Mouse (Mus musculus): ENCODE data around the gene Ddit4. TPM values are rescaled to one million over a fixed set of nuclear protein-coding genes. Genes with fewer than 3 reads are reported as not detected.

Ddit4 gene
- polyA plus RNA-seq, 1 experiment from 2014 or later, result 93.1 TPM

DNA sequence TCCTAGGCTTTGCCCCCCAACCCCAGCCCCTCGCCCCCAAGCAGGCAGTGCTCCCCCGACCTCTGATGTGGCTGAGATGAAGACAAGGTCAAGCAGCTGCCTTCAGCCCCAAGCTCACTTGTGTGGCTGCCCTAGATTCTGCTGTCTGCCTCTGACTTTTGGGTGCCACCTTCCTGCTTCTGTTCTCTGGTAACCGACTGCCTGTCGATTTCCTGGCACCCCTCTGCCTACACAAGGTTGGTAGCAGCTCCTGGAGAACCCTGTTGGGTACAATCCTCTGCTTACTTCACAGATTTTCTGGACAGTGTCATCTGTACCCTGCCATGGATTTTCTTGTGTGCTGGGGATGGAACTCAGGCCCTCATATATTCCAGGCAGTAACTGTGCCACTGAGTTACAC, 29.7 kb upstream of the Ddit4 start:
- H3K27ac ChIP-seq, result peak overlapping the region; percentile 33; the same call in 1 of the 2 replicates
- 73% methylated on average over 4 of the region's 4 CpGs for WGBS

DNA sequence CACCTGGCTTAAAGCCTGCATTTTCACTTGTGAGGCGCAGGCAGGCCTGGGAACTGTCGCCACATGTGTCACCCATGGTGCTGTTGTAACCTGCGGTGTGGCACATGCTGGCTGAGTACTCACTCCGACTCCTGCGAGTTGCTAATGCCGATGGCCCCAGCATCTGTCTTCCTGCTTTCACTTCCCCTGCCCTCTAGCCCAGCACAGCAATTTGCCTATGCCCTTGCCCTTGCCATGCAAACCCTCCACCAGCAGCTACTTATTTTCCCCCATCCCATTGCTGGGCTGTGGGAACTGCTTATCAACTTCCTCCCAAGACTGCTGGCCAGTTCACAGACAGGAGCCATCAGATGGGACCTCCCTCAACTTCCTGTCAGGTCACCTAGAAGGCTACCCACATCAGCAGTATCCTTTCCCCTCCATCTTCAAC, 29.2 kb upstream of the Ddit4 start:
- Histone ChIP-seq H3K27me3 (no peaks in the 10 kb centered on the region), H3K9ac (no peak overlapping the region), H3K4me1 (peaks cover 34% of the 10 kb centered on the region), H3K4me3 (no peak overlapping the region), H3K36me3 (peaks cover 12% of the 10 kb centered on the region), H3K27ac (0 out of 2 replicates have a peak overlapping the region, but pooled peaks have one; percentile 33), H3K9me3 (no peaks in the 10 kb centered on the region), H3K4me2 (no peak overlapping the region)
- no peak for ATAC-seq (ENCODE audit: insufficient number of reproducible peaks, insufficient read depth, low FRiP score, low TSS enrichment, low read depth)
- WGBS, result 81% methylated on average over 6 of the region's 6 CpGs

More for the DNA sequence above, 29.7 kb upstream of the Ddit4 start:
- peaks cover 34% of the 10 kb centered on the region for H3K4me1 ChIP-seq
- H3K4me3 ChIP-seq, result no peak overlapping the region
- no peaks in the 10 kb centered on the region for H3K27me3 ChIP-seq
- ATAC-seq (ENCODE audit: insufficient number of reproducible peaks, insufficient read depth, low FRiP score, low TSS enrichment, low read depth), result no peak
- no peak overlapping the region for H3K9ac ChIP-seq
- H3K4me2 ChIP-seq, result no peak overlapping the region
- H3K36me3 ChIP-seq, result peaks cover 17% of the 10 kb centered on the region
- no peaks in the 10 kb centered on the region for H3K9me3 ChIP-seq

DNA sequence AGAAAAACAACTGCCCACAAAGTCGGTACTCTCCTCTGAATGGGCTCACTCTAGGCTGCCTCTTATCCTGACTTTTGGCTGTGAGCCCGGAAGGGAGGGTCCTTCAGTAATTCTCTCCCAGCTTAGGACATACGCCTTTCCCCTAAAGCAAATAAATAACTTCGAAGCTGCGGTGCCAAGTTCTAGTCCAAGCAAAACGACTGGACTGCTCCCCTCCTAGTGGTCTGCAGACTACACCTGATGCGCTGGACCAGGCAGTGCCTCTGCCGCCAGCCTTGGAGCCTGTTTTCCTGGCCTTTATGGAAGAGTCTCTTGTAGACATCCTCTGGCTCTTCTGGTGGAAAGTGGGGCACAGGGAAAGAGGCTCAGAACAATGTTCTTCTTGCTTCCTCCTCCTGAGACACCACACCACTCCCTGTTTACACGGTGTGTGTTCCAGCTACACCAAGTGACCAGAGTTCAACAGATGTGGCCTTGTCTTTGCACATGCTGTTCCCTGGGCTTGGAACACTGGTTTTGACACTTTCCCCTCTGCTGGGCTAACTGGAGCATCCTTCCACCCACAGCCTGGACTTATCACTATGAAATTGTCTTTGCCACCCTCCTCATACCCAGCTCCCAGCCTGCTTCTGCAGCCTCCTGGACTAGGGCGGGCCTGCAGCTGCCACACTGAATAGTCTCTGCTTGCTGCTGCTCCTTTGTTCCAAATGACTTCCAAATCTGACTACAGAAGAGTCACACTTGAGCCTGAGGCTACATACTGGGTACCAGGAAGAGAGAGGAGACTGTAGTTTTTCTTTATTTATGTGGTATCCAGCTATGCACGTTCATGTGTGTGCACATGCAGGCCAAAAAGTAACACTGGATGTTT, 27.5 kb upstream of the Ddit4 start:
- H3K27ac ChIP-seq, result peak overlapping the region; percentile 90
- no peak; the same call in 1 of the 2 replicates for ATAC-seq (ENCODE audit: insufficient number of reproducible peaks, insufficient read depth, low FRiP score, low TSS enrichment, low read depth)
- peak overlapping the region; percentile 51 for H3K9ac ChIP-seq
- WGBS, result 34% methylated on average over 11 of the region's 11 CpGs
- H3K36me3 ChIP-seq, result 0 out of 2 replicates have a peak, but pooled peaks cover 3% of the 10 kb centered on the region
- H3K4me3 ChIP-seq, result no peak overlapping the region
- no peaks in the 10 kb centered on the region for H3K27me3 ChIP-seq
- no peaks in the 10 kb centered on the region for H3K9me3 ChIP-seq
- 0 out of 2 replicates have a peak overlapping the region, but pooled peaks have one; percentile 3 for H3K4me2 ChIP-seq
- peaks cover 44% of the 10 kb centered on the region for H3K4me1 ChIP-seq

DNA sequence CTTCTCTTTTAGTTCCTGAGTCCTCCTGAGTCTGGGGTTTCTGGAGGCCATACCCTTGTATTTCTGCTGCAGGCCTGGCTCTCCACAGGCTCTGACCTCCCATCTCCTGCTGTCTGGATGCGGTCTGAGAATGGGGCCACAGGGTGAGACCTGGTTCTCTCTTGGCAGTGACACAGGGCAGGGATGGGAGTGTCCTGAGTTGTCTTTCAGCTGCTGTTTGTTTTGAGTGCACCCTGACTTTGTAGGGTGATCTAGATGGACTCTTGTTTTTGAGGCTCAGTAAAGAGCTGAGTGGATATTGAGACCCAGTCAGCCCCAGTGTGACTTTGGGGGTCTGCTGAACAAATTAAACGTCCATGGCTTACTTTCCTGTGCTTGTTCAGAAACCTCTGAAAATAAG, 26.8 kb upstream of the Ddit4 start:
- peak overlapping the region; percentile 51 for H3K9ac ChIP-seq
- 64% methylated on average over 2 of the region's 2 CpGs for WGBS

DNA sequence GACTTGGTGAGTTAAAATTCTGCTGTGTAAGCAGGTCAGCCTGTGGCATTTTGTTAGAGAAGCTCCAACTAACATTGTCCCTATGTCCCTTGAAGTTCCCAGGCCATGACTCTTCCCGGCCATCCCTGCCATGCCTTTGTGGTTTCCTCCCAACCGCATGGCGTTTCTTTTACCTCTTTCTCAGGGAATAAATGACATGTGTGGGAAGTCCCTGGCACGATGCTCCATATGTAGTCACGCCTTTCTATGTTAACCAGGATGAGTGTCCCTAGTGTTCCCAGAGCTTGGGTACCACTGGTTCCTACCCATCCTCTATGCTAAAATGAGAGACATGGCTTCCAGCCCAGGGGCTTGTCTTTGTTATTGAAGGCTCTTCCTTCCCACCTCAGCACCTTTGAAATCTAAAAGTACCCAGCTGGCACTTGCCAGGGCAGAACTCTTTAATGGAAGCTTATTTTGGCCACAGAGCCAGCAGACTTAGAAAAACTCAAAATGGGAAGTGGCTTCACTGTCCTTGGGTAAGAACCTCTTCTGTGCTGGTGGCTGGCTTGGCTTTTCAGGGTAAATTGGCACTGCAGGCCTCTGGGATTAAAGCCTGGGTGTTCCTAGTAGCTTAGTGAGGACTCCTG, 26.2 kb upstream of the Ddit4 start:
- no peak overlapping the region for H3K9ac ChIP-seq
- peak overlapping the region; percentile 90 for H3K27ac ChIP-seq
- no peaks in the 10 kb centered on the region for H3K36me3 ChIP-seq
- no peaks in the 10 kb centered on the region for H3K27me3 ChIP-seq
- H3K4me2 ChIP-seq, result no peak overlapping the region
- peaks cover 53% of the 10 kb centered on the region for H3K4me1 ChIP-seq
- WGBS, result 73% methylated on average over 5 of the region's 5 CpGs
- H3K4me3 ChIP-seq, result no peak overlapping the region
- H3K9me3 ChIP-seq, result no peaks in the 10 kb centered on the region
- no peak for ATAC-seq (ENCODE audit: insufficient number of reproducible peaks, insufficient read depth, low FRiP score, low TSS enrichment, low read depth)

More for the DNA sequence above, 26.8 kb upstream of the Ddit4 start:
- peaks cover 51% of the 10 kb centered on the region for H3K4me1 ChIP-seq
- H3K4me3 ChIP-seq, result no peak overlapping the region
- no peak for ATAC-seq (ENCODE audit: insufficient number of reproducible peaks, insufficient read depth, low FRiP score, low TSS enrichment, low read depth)
- H3K27me3 ChIP-seq, result no peaks in the 10 kb centered on the region
- H3K27ac ChIP-seq, result peak overlapping the region; percentile 90
- H3K9me3 ChIP-seq, result no peaks in the 10 kb centered on the region
- H3K4me2 ChIP-seq, result 0 out of 2 replicates have a peak overlapping the region, but pooled peaks have one; percentile 3
- H3K36me3 ChIP-seq, result no peaks in the 10 kb centered on the region

DNA sequence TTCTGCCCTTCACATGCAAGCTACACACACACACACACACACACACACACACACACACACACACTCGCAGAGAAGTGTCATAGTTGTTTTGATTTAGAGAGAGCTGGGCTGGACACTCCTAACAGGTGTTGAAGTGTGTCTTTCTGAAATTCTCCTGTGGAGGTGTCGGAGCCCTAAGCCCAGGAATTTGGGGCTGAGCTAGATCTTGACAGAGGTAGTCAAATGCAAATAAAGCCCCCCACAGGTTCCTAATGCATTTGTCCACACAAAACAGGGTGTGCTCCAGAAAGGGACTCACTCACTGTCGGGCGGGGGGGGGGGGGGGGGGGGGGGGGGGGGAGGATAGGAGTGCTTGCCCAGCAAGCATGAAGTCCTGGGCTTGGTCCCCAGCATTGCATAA, 25.5 kb upstream of the Ddit4 start:
- 71% methylated on average over 2 of the region's 4 CpGs for WGBS
- no peak overlapping the region for H3K4me2 ChIP-seq
- H3K4me1 ChIP-seq, result peaks cover 53% of the 10 kb centered on the region
- H3K4me3 ChIP-seq, result no peak overlapping the region
- H3K27ac ChIP-seq, result no peak overlapping the region
- no peaks in the 10 kb centered on the region for H3K9me3 ChIP-seq
- no peaks in the 10 kb centered on the region for H3K27me3 ChIP-seq
- H3K9ac ChIP-seq, result no peak overlapping the region
- H3K36me3 ChIP-seq, result no peaks in the 10 kb centered on the region
- no peak for ATAC-seq (ENCODE audit: insufficient number of reproducible peaks, insufficient read depth, low FRiP score, low TSS enrichment, low read depth)

DNA sequence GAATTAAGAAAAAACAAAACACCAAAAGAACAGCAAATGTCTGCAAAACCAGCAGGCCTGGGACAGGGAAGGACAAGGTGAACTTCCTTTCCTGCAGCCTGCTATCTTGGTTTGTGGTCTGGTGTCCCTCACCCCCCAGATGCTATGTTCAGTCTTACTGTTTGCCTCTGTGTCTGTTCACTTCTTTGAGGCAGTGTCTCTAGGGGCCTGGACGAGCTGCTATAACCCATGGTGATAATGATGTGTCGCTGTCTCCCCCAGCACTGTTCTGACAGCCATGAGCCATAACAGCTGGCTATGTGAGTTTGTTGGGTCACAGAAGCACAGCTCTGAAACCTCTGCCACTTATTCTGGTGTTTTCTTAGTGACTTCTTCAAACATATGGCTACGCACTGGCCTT, 23.2 kb upstream of the Ddit4 start:
- Histone ChIP-seq H3K4me2 (peak overlapping the region; percentile 46; the same call in 1 of the 2 replicates), H3K9ac (no peak overlapping the region), H3K4me1 (peaks cover 60% of the 10 kb centered on the region), H3K36me3 (no peaks in the 10 kb centered on the region), H3K27me3 (no peaks in the 10 kb centered on the region), H3K27ac (peak overlapping the region; percentile 87), H3K9me3 (no peaks in the 10 kb centered on the region), H3K4me3 (no peak overlapping the region)
- 71% methylated on average over 3 of the region's 3 CpGs for WGBS
- no peak for ATAC-seq (ENCODE audit: insufficient number of reproducible peaks, insufficient read depth, low FRiP score, low TSS enrichment, low read depth)

DNA sequence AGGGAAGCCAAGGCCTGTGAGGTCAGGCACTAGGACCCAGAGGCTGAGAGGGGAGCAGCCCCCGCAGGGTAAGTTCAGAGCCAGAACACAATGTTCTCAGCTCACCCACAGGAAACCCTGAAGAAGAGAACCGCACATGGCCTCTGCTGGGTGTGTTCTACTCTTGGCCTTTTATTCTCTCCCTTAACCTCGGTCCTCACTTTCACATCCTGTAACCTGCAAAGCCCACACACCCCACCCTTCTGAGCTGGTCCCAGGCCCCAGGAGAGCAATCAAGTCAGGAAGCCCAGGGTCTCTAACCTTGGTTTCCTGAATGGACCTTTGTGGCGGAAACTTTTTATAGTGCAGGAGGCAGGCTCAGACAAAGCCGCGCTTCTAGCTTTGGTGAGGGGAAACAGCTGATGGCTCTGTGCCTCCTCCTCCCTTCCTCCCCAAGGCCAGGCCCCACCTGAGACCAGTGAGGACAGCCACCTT, 22.6 kb upstream of the Ddit4 start:
- ATAC-seq (ENCODE audit: insufficient number of reproducible peaks, insufficient read depth, low FRiP score, low TSS enrichment, low read depth), result no peak; the same call in 1 of the 2 replicates
- H3K4me2 ChIP-seq, result peak overlapping the region; percentile 46
- no peaks in the 10 kb centered on the region for H3K27me3 ChIP-seq
- H3K4me1 ChIP-seq, result peaks cover 59% of the 10 kb centered on the region
- peak overlapping the region; percentile 4; the same call in 1 of the 2 replicates for H3K4me3 ChIP-seq
- H3K36me3 ChIP-seq, result no peaks in the 10 kb centered on the region
- no peaks in the 10 kb centered on the region for H3K9me3 ChIP-seq
- 9% methylated on average over 6 of the region's 6 CpGs for WGBS
- peak overlapping the region; percentile 57 for H3K9ac ChIP-seq
- H3K27ac ChIP-seq, result peak overlapping the region; percentile 87

DNA sequence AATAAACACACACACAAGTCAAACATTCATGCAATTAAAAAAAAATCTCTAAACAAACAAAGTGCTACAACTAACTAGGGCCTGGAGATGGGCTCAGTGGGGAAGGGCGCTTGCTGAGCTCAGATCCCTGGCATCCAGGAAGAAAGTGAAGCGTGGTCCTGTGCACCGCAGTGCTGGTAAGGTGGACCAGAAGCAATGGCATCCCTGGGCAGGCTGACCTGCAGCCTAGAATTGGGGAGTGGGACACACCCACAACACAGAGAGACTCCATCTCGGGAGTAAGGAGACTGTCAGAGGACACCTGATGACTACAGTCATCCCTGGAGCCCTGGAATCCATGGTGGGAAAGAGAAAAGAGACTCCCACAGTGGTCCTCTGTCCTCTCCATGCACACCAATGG, 21.8 kb upstream of the Ddit4 start:
- ATAC-seq (ENCODE audit: insufficient number of reproducible peaks, insufficient read depth, low FRiP score, low TSS enrichment, low read depth), result no peak
- WGBS, result 84% methylated on average over 4 of the region's 4 CpGs
- no peak overlapping the region for H3K4me2 ChIP-seq
- no peak overlapping the region for H3K9ac ChIP-seq
- no peaks in the 10 kb centered on the region for H3K36me3 ChIP-seq
- peaks cover 51% of the 10 kb centered on the region for H3K4me1 ChIP-seq
- peak overlapping the region; percentile 87; the same call in 1 of the 2 replicates for H3K27ac ChIP-seq
- no peaks in the 10 kb centered on the region for H3K9me3 ChIP-seq
- no peak overlapping the region for H3K4me3 ChIP-seq
- H3K27me3 ChIP-seq, result no peaks in the 10 kb centered on the region

DNA sequence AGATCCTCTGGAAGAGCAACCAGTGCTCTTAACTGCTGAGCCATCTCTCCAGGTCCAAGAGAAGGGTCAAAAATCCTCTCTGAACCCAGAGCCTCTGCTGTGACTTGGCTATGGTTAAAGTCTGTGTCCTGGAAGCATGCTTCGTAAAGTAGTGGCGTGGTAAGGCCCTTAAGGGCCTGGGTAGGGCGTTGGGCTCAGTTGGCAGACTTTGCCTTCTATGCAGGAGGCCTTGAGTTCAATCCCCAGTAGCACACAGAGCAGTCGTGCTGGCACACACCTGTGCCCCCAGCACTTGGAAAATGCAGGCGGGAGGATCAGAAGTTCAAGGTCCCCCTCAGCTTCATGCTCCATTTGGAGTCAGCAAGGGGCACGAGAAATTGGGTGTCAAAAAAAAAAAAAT, 21.4 kb upstream of the Ddit4 start:
- no peak overlapping the region for H3K9ac ChIP-seq
- H3K36me3 ChIP-seq, result no peaks in the 10 kb centered on the region
- H3K9me3 ChIP-seq, result no peaks in the 10 kb centered on the region
- ATAC-seq (ENCODE audit: insufficient number of reproducible peaks, insufficient read depth, low FRiP score, low TSS enrichment, low read depth), result no peak
- H3K4me1 ChIP-seq, result peaks cover 47% of the 10 kb centered on the region
- H3K27me3 ChIP-seq, result no peaks in the 10 kb centered on the region
- 80% methylated on average over 6 of the region's 6 CpGs for WGBS
- no peak overlapping the region for H3K4me2 ChIP-seq
- 0 out of 2 replicates have a peak overlapping the region, but pooled peaks have one; percentile 5 for H3K27ac ChIP-seq
- no peak overlapping the region for H3K4me3 ChIP-seq

DNA sequence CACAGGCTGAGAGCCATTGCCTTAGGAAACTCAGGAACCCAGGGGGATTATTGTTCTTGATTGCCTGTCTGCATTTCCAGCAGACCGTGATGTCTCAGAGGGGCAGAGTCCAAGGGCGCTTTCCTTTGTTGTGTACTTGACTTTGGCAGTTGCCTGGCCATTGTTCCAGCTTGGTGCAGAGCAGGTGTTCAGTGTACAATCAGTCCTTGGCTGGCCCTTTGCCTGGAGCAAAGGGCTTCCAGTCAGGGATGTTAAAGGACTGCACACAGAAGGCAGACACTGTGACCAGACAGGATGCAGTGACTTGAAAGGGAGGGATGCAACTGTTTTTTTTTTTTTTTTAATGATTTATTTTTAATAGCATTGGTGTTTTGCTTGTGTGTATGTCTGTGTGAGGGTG, 20.9 kb upstream of the Ddit4 start:
- no peak overlapping the region for H3K4me3 ChIP-seq
- no peak overlapping the region for H3K9ac ChIP-seq
- peaks cover 42% of the 10 kb centered on the region for H3K4me1 ChIP-seq
- no peak for ATAC-seq (ENCODE audit: insufficient number of reproducible peaks, insufficient read depth, low FRiP score, low TSS enrichment, low read depth)
- no peaks in the 10 kb centered on the region for H3K27me3 ChIP-seq
- 69% methylated on average over 2 of the region's 2 CpGs for WGBS
- no peak overlapping the region for H3K4me2 ChIP-seq
- no peaks in the 10 kb centered on the region for H3K36me3 ChIP-seq
- no peak overlapping the region for H3K27ac ChIP-seq
- H3K9me3 ChIP-seq, result no peaks in the 10 kb centered on the region

Data from embryonic facial prominence, embryonic 13.5 days (tissue).